In genomic region chr4:88094062-88094767, GRCm38 (mm10) we compare ENCODE assay signal across 1 mouse cellular context.
A peak's percentile ranks its signal among the peaks of the same experiment; 100 is the strongest.
TF ChIP-seq lines count a peak whose summit lies in the region.

Gene Focad, plus strand, starts transcription at chr4:88094629.

TF ChIP-seq in MEL, 35 proteins besides CTCF, POLR2A, EP300 and RAD21 (continued from another document):
- TF ChIP-seq ETS1 (IDR thresholded peaks at IDR 0.05; ENCODE audit: low read depth, low read length) (peak; percentile 31; the same call in 1 of the 2 replicates), SIN3A (IDR thresholded peaks at IDR 0.05; ENCODE audit: low read length) (peak; percentile 61), MAX (IDR thresholded peaks at IDR 0.05; ENCODE audit: low read length) (peak; percentile 55)
